ENCODE assay signal across 8 mouse cellular contexts in the genomic region with DNA sequence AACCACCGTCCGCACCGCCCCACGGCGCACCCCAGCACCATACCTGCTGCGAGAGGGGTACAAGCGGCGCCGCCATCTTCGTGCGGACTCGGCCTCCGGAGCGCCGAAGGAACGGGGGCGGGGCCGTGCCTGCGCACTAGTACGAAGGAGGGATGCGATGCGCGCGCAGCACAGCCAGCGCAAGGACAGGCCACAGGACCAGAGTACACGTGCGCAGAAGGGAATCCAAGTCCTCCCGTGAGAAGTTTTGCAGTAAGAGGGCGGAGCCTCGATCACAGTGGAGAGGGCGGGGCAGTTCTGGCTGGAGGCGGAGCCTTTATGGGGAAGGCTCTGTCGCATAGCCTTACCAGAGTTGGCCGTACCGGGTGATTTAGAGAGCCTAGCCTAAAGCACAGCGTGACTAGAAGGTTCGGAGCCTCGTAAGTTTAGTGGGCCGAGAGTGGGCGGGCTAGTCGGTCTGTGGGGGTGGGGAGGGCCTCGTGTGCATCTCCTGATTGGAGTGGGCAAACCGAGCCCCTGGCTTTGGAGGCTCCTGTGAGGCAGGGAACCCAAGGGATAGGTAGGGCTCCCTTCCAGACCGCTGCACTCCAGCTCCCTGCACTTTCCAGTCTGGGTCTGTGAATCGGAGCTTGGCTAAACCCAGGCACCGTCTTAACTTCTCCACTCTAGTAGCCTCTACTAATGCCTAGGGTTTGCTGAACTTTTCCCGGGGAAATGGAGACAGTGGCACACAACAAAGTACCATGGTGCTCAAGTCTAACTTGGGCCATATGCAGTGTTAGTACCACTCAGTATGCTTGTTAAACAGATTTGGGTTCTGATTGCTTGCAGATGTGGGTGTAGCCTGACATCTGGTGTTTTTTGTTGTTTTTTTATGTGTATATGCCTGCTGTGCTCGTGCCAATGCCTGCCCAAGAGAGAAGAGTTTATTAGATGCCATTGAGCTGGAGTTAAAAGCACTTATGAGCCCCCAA. TPM values are rescaled to one million over a fixed set of nuclear protein-coding genes. Genes with fewer than 3 reads are reported as not detected.
DNase-seq lines count a peak whose midpoint lies in the region; ATAC-seq lines count a peak whose summit lies in the region.

A gene (minus strand): TSS at position 99 of the 974 bp plus-strand sequence.

- H3K4me3 ChIP-seq in lung, embryonic 16.5 days (ENCODE audit: low read length): peak within 1 kb of the TSS; percentile 80

- H3K36me3 ChIP-seq in lung, embryonic 16.5 days (ENCODE audit: control insufficient read depth, insufficient read depth, low read length): no peaks in the 10 kb centered on the region

- ATAC-seq in hematopoietic stem cell, adult 5-6 weeks (replicated peaks in 1 of 2; ENCODE audit: insufficient read depth in 1 of 2, low FRiP score in 2 of 2, low TSS enrichment in 1 of 2, low read depth in 1 of 2, poor library complexity in 2 of 2, severe bottlenecking in 2 of 2): peak; percentile 95 to 97
- ATAC-seq in lung, embryonic 16.5 days (ENCODE audit: low read depth): peak; percentile 98

- WGBS in lung, embryonic 16.5 days: under 1% methylated on average over 48 of the region's 48 CpGs

- peaks cover 19% of the 10 kb centered on the region for H3K4me1 ChIP-seq in lung, embryonic 16.5 days (replicated peaks; ENCODE audit: control insufficient read depth, insufficient read depth, low read length)

- H3K27me3 ChIP-seq in lung, embryonic 16.5 days (ENCODE audit: control insufficient read depth, insufficient read depth, low read depth, low read length): no peaks in the 10 kb centered on the region

- peak; percentile 95 for DNase-seq in MEL-GATA-1-ER (ENCODE audit: extremely low read depth, low read depth)
- DNase-seq in cerebellum, adult 8-10 months: peak; percentile 96
- peak; percentile 99 for DNase-seq in forelimb bud, embryonic 11.5 days (ENCODE audit: low read depth, low spot score)
- DNase-seq in layer of hippocampus, adult 9-10 months (ENCODE audit: low spot score): peak; percentile 98
- DNase-seq in ovary, postnatal 10 days (ENCODE audit: low spot score): peak; percentile 94
- DNase-seq in thymus, postnatal 10 days (ENCODE audit: low spot score in 2 of 2): peak; percentile 99

- peak within 1 kb of the TSS; percentile 93 for H3K9ac ChIP-seq in lung, embryonic 16.5 days (ENCODE audit: low read length)

- H3K27ac ChIP-seq in lung, embryonic 16.5 days (ENCODE audit: low read length): peak within 1 kb of the TSS; percentile 79

- peak within 1 kb of the TSS; percentile 87 for H3K4me2 ChIP-seq in lung, embryonic 16.5 days (ENCODE audit: low read depth, low read length)

- no peaks in the 10 kb centered on the region for H3K9me3 ChIP-seq in lung, embryonic 16.5 days (ENCODE audit: control insufficient read depth, low read length)

RNA-seq across cellular contexts. Expression of the gene that starts here (rescaled TPM):
- 50.0 and 54.2 TPM in 2 replicates for total RNA-seq in hematopoietic stem cell, adult 5-6 weeks (2017)
- 52.6 and 53.1 TPM in 2 replicates for polyA plus RNA-seq in lung, embryonic 16.5 days (2015; fragmentation: Nextera tagmentation; extraction: Ambion mirVana)

Comparison
In these comparisons a context has a peak if more than half of its experiments do, and no peak if none do; other contexts are left out.
1. Peak in every context shown above with its lines: DNase-seq, ATAC-seq, H3K4me3 ChIP-seq and H3K27ac ChIP-seq.